Mouse (Mus musculus): ENCODE results near the gene Ppan.

DNA sequence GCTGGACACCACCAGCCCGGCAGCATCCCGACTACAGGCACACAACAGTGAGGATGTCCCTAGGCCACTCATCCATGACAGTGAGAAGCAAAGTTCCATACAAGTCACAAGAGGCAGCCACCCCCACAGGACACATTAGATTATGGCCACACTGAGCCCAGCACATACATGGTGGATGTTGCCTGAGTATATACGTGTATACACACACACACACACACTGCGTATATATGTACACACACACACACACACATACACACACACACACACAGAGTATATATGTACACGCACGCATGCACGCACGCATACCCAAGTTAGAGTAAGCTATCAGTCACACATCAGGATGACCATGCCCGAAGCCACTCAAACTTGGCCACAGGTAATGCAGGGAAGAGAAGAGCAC lies 7.4 kb downstream of the Ppan start:
- TF ChIP-seq EP300 (IDR thresholded peaks at IDR 0.05; ENCODE audit: low read depth) (no peak), CTCF (IDR thresholded peaks at IDR 0.05; ENCODE audit: low read depth) (no peak)
